ENCODE assay signal across 31 mouse cellular contexts in genomic region chr6:71726710-71727109, GRCm38 (mm10). TPM values are rescaled to one million over a fixed set of nuclear protein-coding genes. Genes with fewer than 3 reads are reported as not detected.
DNase-seq lines count a peak whose midpoint lies in the region; ATAC-seq lines count a peak whose summit lies in the region.
"Had no signal": no experiment of that assay in that cellular context is flagged by ENCODE, and none has a peak within 500 bp of the region (broad histone marks: within the 10 kb centered on the region; RNA-seq: fewer than 3 reads in every experiment).

No protein-coding gene starts in this region.

- H3K9me3 ChIP-seq in embryonic facial prominence, embryonic 14.5 days (ENCODE audit: control insufficient read depth, low read length): no peaks in the 10 kb centered on the region
- no peaks in the 10 kb centered on the region for H3K9me3 ChIP-seq in embryonic facial prominence, embryonic 10.5 days
- no peaks in the 10 kb centered on the region for H3K9me3 ChIP-seq in lung, embryonic 15.5 days
- H3K9me3 ChIP-seq: embryonic facial prominence, embryonic 13.5 days; heart, embryonic 10.5 days; heart, embryonic 15.5 days; midbrain, embryonic 10.5 days; midbrain, embryonic 15.5 days had no signal

- H3K4me1 ChIP-seq in embryonic facial prominence, embryonic 14.5 days (ENCODE audit: control insufficient read depth, insufficient read depth, low read length): no peaks in the 10 kb centered on the region
- H3K4me1 ChIP-seq in embryonic facial prominence, embryonic 10.5 days: 0 out of 2 replicates have a peak, but pooled peaks cover 2% of the 10 kb centered on the region
- H3K4me1 ChIP-seq in lung, embryonic 15.5 days: no peaks in the 10 kb centered on the region

- H3K4me2 ChIP-seq in embryonic facial prominence, embryonic 14.5 days (ENCODE audit: low read depth, low read length): no peak overlapping the region
- H3K4me2 ChIP-seq in lung, embryonic 15.5 days: no peak overlapping the region
- H3K4me2 ChIP-seq: embryonic facial prominence, embryonic 13.5 days; heart, embryonic 15.5 days; midbrain, embryonic 15.5 days had no signal

- DNase-seq in embryonic facial prominence, embryonic 14.5 days (ENCODE audit: low spot score): no peak
- no peak for DNase-seq in embryonic facial prominence, embryonic 10.5 days (ENCODE audit: low spot score)
- DNase-seq in lung, postnatal 36 days: no peak
- DNase-seq in skeletal muscle tissue, adult 2 months (ENCODE audit: low read depth, low spot score): peak; percentile 62
- DNase-seq in cerebellum, postnatal 25 days: no peak
- DNase-seq in layer of hippocampus, postnatal 36 days: no peak
- DNase-seq: adrenal gland, adult 2 months; adrenal gland, postnatal 36 days; cerebellum, adult 8-10 months; embryo, embryonic 11 days; gastrocnemius, postnatal 14 days; kidney, adult 11 months; kidney, postnatal 14 days; liver; right cerebral cortex, postnatal 25 days; spleen, adult 18-20 months had no signal

- no peak overlapping the region for H3K4me3 ChIP-seq in embryonic facial prominence, embryonic 14.5 days (ENCODE audit: low read depth, low read length)
- H3K4me3 ChIP-seq in embryonic facial prominence, embryonic 10.5 days: no peak overlapping the region
- no peak overlapping the region for H3K4me3 ChIP-seq in lung, embryonic 15.5 days
- H3K4me3 ChIP-seq: embryonic facial prominence, embryonic 13.5 days; erythroblast, embryonic 14.5 days; heart, embryonic 10.5 days; heart, embryonic 15.5 days; left cerebral cortex, adult 2 months; midbrain, embryonic 10.5 days; midbrain, embryonic 15.5 days had no signal

- peak; percentile 41; the same call in 1 of the 2 replicates for ATAC-seq in embryonic facial prominence, embryonic 14.5 days (ENCODE audit: low read depth)
- 0 out of 2 replicates have a peak, but pooled peaks have one; percentile 27 for ATAC-seq in lung, embryonic 15.5 days (ENCODE audit: borderline replicate concordance, extremely low read depth, low FRiP score, low TSS enrichment)
- ATAC-seq: activated CD4-positive, CD25-positive, alpha-beta regulatory T cell, adult 4 months; forebrain, embryonic 16.5 days; hindbrain, embryonic 16.5 days; lung, postnatal 0 days; midbrain, embryonic 15.5 days had no signal

- no peaks in the 10 kb centered on the region for H3K36me3 ChIP-seq in embryonic facial prominence, embryonic 14.5 days (ENCODE audit: control insufficient read depth, insufficient read depth, low read length)
- H3K36me3 ChIP-seq in embryonic facial prominence, embryonic 10.5 days (replicated peaks): no peaks in the 10 kb centered on the region
- H3K36me3 ChIP-seq in lung, embryonic 15.5 days: no peaks in the 10 kb centered on the region
- H3K36me3 ChIP-seq: embryonic facial prominence, embryonic 13.5 days; heart, embryonic 10.5 days; heart, embryonic 15.5 days; midbrain, embryonic 10.5 days; midbrain, embryonic 15.5 days had no signal

- H3K27ac ChIP-seq in embryonic facial prominence, embryonic 14.5 days (replicated peaks; ENCODE audit: low read depth, low read length): no peak overlapping the region
- no peak overlapping the region for H3K27ac ChIP-seq in embryonic facial prominence, embryonic 10.5 days (replicated peaks)
- H3K27ac ChIP-seq in lung, embryonic 15.5 days: no peak overlapping the region
- H3K27ac ChIP-seq: embryonic facial prominence, embryonic 13.5 days; heart, embryonic 10.5 days; heart, embryonic 15.5 days; left cerebral cortex, adult 2 months; liver, embryonic 14.5 days; midbrain, embryonic 10.5 days; midbrain, embryonic 15.5 days had no signal

- no peaks in the 10 kb centered on the region for H3K27me3 ChIP-seq in embryonic facial prominence, embryonic 14.5 days (replicated peaks; ENCODE audit: control insufficient read depth, insufficient read depth, low read length)
- no peaks in the 10 kb centered on the region for H3K27me3 ChIP-seq in embryonic facial prominence, embryonic 10.5 days (replicated peaks; ENCODE audit: low read depth, poor library complexity, severe bottlenecking)
- no peaks in the 10 kb centered on the region for H3K27me3 ChIP-seq in lung, embryonic 15.5 days
- H3K27me3 ChIP-seq: CH12.LX; embryonic facial prominence, embryonic 13.5 days; heart, embryonic 15.5 days; midbrain, embryonic 15.5 days had no signal

- WGBS in embryonic facial prominence, embryonic 14.5 days: 85% methylated on average over 7 of the region's 7 CpGs
- 90% methylated on average over 7 of the region's 7 CpGs for WGBS in embryonic facial prominence, embryonic 10.5 days
- 63% methylated on average over 7 of the region's 7 CpGs for WGBS in lung, embryonic 15.5 days

- H3K9ac ChIP-seq in embryonic facial prominence, embryonic 14.5 days (ENCODE audit: low read depth, low read length): no peak overlapping the region
- no peak overlapping the region for H3K9ac ChIP-seq in lung, embryonic 15.5 days
- H3K9ac ChIP-seq: embryonic facial prominence, embryonic 13.5 days; heart, embryonic 15.5 days; liver, embryonic 14.5 days; midbrain, embryonic 15.5 days had no signal

RNA-seq across cellular contexts. Expression of gene Reep1, which starts 19.3 kb away (rescaled TPM):
- polyA plus RNA-seq in embryonic facial prominence, embryonic 14.5 days (2014; fragmentation: Nextera tagmentation; extraction: Ambion mirVana): 28.4 and 29.3 TPM in 2 replicates
- polyA plus RNA-seq in embryonic facial prominence, embryonic 10.5 days (2016; fragmentation: Nextera tagmentation; extraction: Ambion mirVana): 17.4 and 18.3 TPM in 2 replicates
- polyA plus RNA-seq in lung, embryonic 15.5 days (2015; fragmentation: Nextera tagmentation; extraction: Ambion mirVana): 17.4 and 18.1 TPM in 2 replicates
- total RNA-seq in layer of hippocampus, postnatal 36 days (2021): 10 to 100 TPM; 72.9 to 75.7 TPM
- total RNA-seq: neutrophil, adult 5-6 weeks had no signal
- polyA plus RNA-seq: erythroblast, embryonic 14.5 days had no signal
